Mouse (Mus musculus) cerebellum, adult 2 months (tissue): Measurements from ENCODE around the gene Atp6v1e1. TPM values are rescaled to one million over a fixed set of nuclear protein-coding genes. Genes with fewer than 3 reads are reported as not detected.

Source experiments
- DNase-seq, 2 experiments: peaks; one replicate each; pipeline ENCODE4 v3.0.0; 2021
- H3K27ac ChIP-seq: fragments of 200-500 bp; 2 replicates; pipeline ENCODE4 v1.5.1; 2012; ENCODE audit warnings: low read length, control low read depth, inconsistent platforms; ENCODE audit not compliant: insufficient read depth
- H3K27me3 ChIP-seq: fragments of 200-500 bp; 2 replicates; pipeline ENCODE4 v1.6.1; 2012; ENCODE audit warnings: inconsistent platforms, mild to moderate bottlenecking, low read length, moderate library complexity; ENCODE audit not compliant: control insufficient read depth, insufficient read depth
- H3K4me1 ChIP-seq: fragments of 200-500 bp; 2 replicates; pipeline ENCODE4 v1.6.1; 2011; ENCODE audit warnings: low read length; ENCODE audit not compliant: control insufficient read depth, insufficient read depth
- H3K4me3 ChIP-seq: fragments of 200-500 bp; replicated peaks from 2 replicates; pipeline ENCODE3; 2011; ENCODE audit warnings: mild to moderate bottlenecking, low read depth, low read length, control low read depth; ENCODE audit not compliant: insufficient read depth
- CTCF ChIP-seq: fragments of 200-500 bp; IDR thresholded peaks from 2 replicates; pipeline ENCODE4 v1.5.1; 2011; ENCODE audit warnings: low read depth, mild to moderate bottlenecking, control low read depth, low read length, moderate library complexity, borderline replicate concordance; ENCODE audit not compliant: insufficient read depth
- POLR2A ChIP-seq: fragments of 200-500 bp; IDR thresholded peaks from 2 replicates; pipeline ENCODE4 v1.6.1; 2011; ENCODE audit warnings: low read length, control low read depth, borderline replicate concordance; ENCODE audit not compliant: insufficient read depth
- WGBS: fragments of 180-500 bp; shearing (Covaris S2); methylation state at CpG from one replicate; pipeline ENCODE4 v1.1.7; 2018; 5-methylcytosine and 5-hydroxymethylcytosine counted together
- polyA plus RNA-seq: library from polyadenylated mRNA; depleted of rRNA; stranded (reverse); fragments of >200 nt; gene quantifications from 2 replicates; pipeline ENCODE4 v1.2.3, GENCODE M21; 2012; rRNA removed

The Atp6v1e1 gene
- polyA plus RNA-seq, 1 experiment = 558 TPM

- WGBS = 82% methylated on average over 3 of the region's 3 CpGs
- no peaks in the 10 kb centered on the region; the same call in 1 of the 2 replicates for H3K27me3 ChIP-seq
- no peak overlapping the region for H3K27ac ChIP-seq
- no peak for TF ChIP-seq CTCF
- TF ChIP-seq POLR2A = no peak
- no peak overlapping the region for H3K4me3 ChIP-seq
- no peak for DNase-seq
- no peaks in the 10 kb centered on the region for H3K4me1 ChIP-seq
Measured at GRCm38 (mm10) chr6:120776286-120776685, 46.3 kb downstream of the Atp6v1e1 start.

- Histone ChIP-seq H3K4me1 (no peaks in the 10 kb centered on the region), H3K4me3 (no peak overlapping the region), H3K27me3 (no peaks in the 10 kb centered on the region; the same call in 1 of the 2 replicates), H3K27ac (peak overlapping the region; percentile 28; the same call in 1 of the 2 replicates)
- no peak for DNase-seq
- TF ChIP-seq POLR2A (no peak), CTCF (no peak)
- WGBS = 64% methylated on average over 6 of the region's 6 CpGs
Measured at GRCm38 (mm10) chr6:120773763-120774162, 48.8 kb downstream of the Atp6v1e1 start.

GRCm38 (mm10) chr6:120773149-120773628, 49.4 kb downstream of the Atp6v1e1 start, which contains the start of gene Slc25a18:
TSS of gene Slc25a18 (plus strand) at chr6:120773578.
- H3K4me1 ChIP-seq = no peaks in the 10 kb centered on the region
- TF ChIP-seq CTCF (no peak), POLR2A (no peak)
- WGBS = 27% methylated on average over 5 of the region's 5 CpGs
- H3K27ac ChIP-seq = peak within 1 kb of the TSS; percentile 28
- H3K27me3 ChIP-seq = no peaks in the 10 kb centered on the region; the same call in 1 of the 2 replicates
- DNase-seq = peak in 1 of 2 experiments; percentile 36
- H3K4me3 ChIP-seq = no peak within 1 kb of the TSS

GRCm38 (mm10) chr6:120772025-120772424, 50.6 kb downstream of the Atp6v1e1 start:
- no peak overlapping the region for H3K27ac ChIP-seq
- DNase-seq = no peak
- H3K4me1 ChIP-seq = no peaks in the 10 kb centered on the region
- H3K27me3 ChIP-seq = no peaks in the 10 kb centered on the region; the same call in 1 of the 2 replicates
- no peak overlapping the region for H3K4me3 ChIP-seq
- TF ChIP-seq POLR2A = no peak

GRCm38 (mm10) chr6:120771366-120771765, 51.2 kb downstream of the Atp6v1e1 start:
- 83% methylated on average over 1 of the region's 1 CpGs for WGBS
- no peaks in the 10 kb centered on the region for H3K4me1 ChIP-seq
- H3K27ac ChIP-seq = no peak overlapping the region
- TF ChIP-seq POLR2A (no peak), CTCF (no peak)
- DNase-seq = no peak
- no peak overlapping the region for H3K4me3 ChIP-seq
- H3K27me3 ChIP-seq = no peaks in the 10 kb centered on the region; the same call in 1 of the 2 replicates

GRCm38 (mm10) chr6:120769972-120770371, 52.6 kb downstream of the Atp6v1e1 start:
- Histone ChIP-seq H3K27ac (no peak overlapping the region), H3K4me1 (no peaks in the 10 kb centered on the region), H3K4me3 (no peak overlapping the region), H3K27me3 (no peaks in the 10 kb centered on the region; the same call in 1 of the 2 replicates)
- WGBS = 90% methylated on average over 1 of the region's 1 CpGs
- no peak for TF ChIP-seq CTCF
- no peak for TF ChIP-seq POLR2A
- no peak for DNase-seq

- Histone ChIP-seq H3K27ac (no peak overlapping the region), H3K27me3 (no peaks in the 10 kb centered on the region), H3K4me1 (no peaks in the 10 kb centered on the region), H3K4me3 (no peak overlapping the region)
- DNase-seq = no peak
- WGBS = 98% methylated on average over 2 of the region's 2 CpGs
- TF ChIP-seq CTCF (no peak), POLR2A (no peak)
Measured at GRCm38 (mm10) chr6:120761151-120761550, 61.4 kb downstream of the Atp6v1e1 start.

GRCm38 (mm10) chr6:120746416-120746815, 76.2 kb downstream of the Atp6v1e1 start:
- no peak for DNase-seq
- Histone ChIP-seq H3K4me1 (no peaks in the 10 kb centered on the region), H3K27me3 (no peaks in the 10 kb centered on the region), H3K27ac (no peak overlapping the region), H3K4me3 (no peak overlapping the region)
- WGBS = 92% methylated on average over 2 of the region's 2 CpGs
- TF ChIP-seq POLR2A (no peak), CTCF (no peak)

Other genes starting within 250 kb of the Atp6v1e1 start
- gene Cecr2, start 156.4 kb downstream of the Atp6v1e1 start, polyA plus RNA-seq = 7.4 and 7.6 TPM in 2 replicates
- gene Slc25a18, start 49.2 kb downstream of the Atp6v1e1 start, polyA plus RNA-seq = 102 and 113 TPM in 2 replicates
- gene Bcl2l13, start 13.4 kb upstream of the Atp6v1e1 start, polyA plus RNA-seq = 24.0 and 25.0 TPM in 2 replicates
- gene Bid, start 94.1 kb upstream of the Atp6v1e1 start, polyA plus RNA-seq = 7.6 and 7.9 TPM in 2 replicates